Mouse (Mus musculus): ENCODE measurements around the gene Zfp53. TPM values are rescaled to one million over a fixed set of nuclear protein-coding genes. Genes with fewer than 3 reads are reported as not detected.
A peak's percentile ranks its signal among the peaks of the same experiment; 100 is the strongest.

Gene Zfp53
- total RNA-seq (2012; rRNA removed) (1.8 TPM in 2 replicates), polyA plus RNA-seq (2012; ENCODE audit: insufficient read depth in 1 of 2, insufficient read length in 2 of 2, low read depth in 1 of 2, low replicate concordance in 2 of 2, missing spikeins in 1 of 2) (1 to 10 TPM in 1 of 2 experiments, not detected in 1; 2.2 TPM)

GRCm38 (mm10) chr17:21488760-21489499, at the start of gene Zfp53:
Zfp53 (plus strand) TSS chr17:21488998.
- Histone ChIP-seq H3K27ac (ENCODE audit: control insufficient read depth, low read depth, low read length) (peak within 1 kb of the TSS; percentile 24; the same call in 1 of the 2 replicates), H3K4me3 (ENCODE audit: control insufficient read depth in 1 of 2, insufficient read depth in 1 of 2, low read depth in 2 of 2, low read length in 2 of 2) (peak within 1 kb of the TSS; percentile 80 to 96), H3K79me2 (ENCODE audit: control insufficient read depth, insufficient read depth, low read length, poor library complexity) (no peaks in the 10 kb centered on the region), H3K9me3 (replicated peaks; ENCODE audit: insufficient read depth, low read length) (no peaks in the 10 kb centered on the region), H3K27me3 (ENCODE audit: control insufficient read depth in 1 of 2, insufficient read depth in 2 of 2, low read length in 2 of 2) (peaks cover 0 to 1% of the 10 kb centered on the region in 2 experiments; a peak in 2 of 4 replicates), H3K9ac (ENCODE audit: control insufficient read depth, low read depth, low read length, poor library complexity, severe bottlenecking) (peak within 1 kb of the TSS; percentile 76), H3K36me3 (ENCODE audit: control insufficient read depth in 1 of 2, insufficient read depth in 2 of 2, low read length in 2 of 2) (peaks cover 2 to 8% of the 10 kb centered on the region in 2 experiments; a peak in 3 of 4 replicates), H3K4me1 (ENCODE audit: control insufficient read depth in 1 of 2, insufficient read depth in 2 of 2, low read length in 2 of 2) (peaks cover 0 to 6% of the 10 kb centered on the region in 2 experiments; a peak in 2 of 4 replicates)
- DNase-seq (ENCODE audit: low read depth, low spot score): peak; percentile 93
- no peak for TF ChIP-seq MYB (IDR thresholded peaks at IDR 0.05; ENCODE audit: low read depth, low read length)
- TF ChIP-seq ETS1 (IDR thresholded peaks at IDR 0.05; ENCODE audit: low read depth, low read length): 0 out of 2 replicates have a peak, but pooled peaks have one; percentile 8
- TF ChIP-seq ZC3H11A (IDR thresholded peaks at IDR 0.05; ENCODE audit: low read depth, low read length): no peak
- no peak for TF ChIP-seq RCOR1 (IDR thresholded peaks at IDR 0.05; ENCODE audit: low read depth, low read length)
- peak; percentile 94 for TF ChIP-seq ELF1 (IDR thresholded peaks at IDR 0.05; ENCODE audit: low read depth, low read length)
- no peak for TF ChIP-seq ZKSCAN1 (IDR thresholded peaks at IDR 0.05; ENCODE audit: low read depth, low read length)
- TF ChIP-seq CHD1 (IDR thresholded peaks at IDR 0.05; ENCODE audit: low read depth, low read length): 0 out of 2 replicates have a peak, but pooled peaks have one; percentile 34
- no peak for TF ChIP-seq GABPA (IDR thresholded peaks at IDR 0.05; ENCODE audit: low read depth, low read length)
- no peak for TF ChIP-seq USF2 (IDR thresholded peaks at IDR 0.05; ENCODE audit: borderline replicate concordance in 1 of 2, insufficient read depth in 1 of 2, low read depth in 1 of 2, low read length in 2 of 2)
- TF ChIP-seq RAD21 (IDR thresholded peaks at IDR 0.05; ENCODE audit: low read depth, low read length): no peak
- peak; percentile 69 for TF ChIP-seq ZMIZ1 (IDR thresholded peaks at IDR 0.05; ENCODE audit: low read depth, low read length)
- TF ChIP-seq TBP (IDR thresholded peaks at IDR 0.05; ENCODE audit: low read depth, low read length): peak; percentile 64; the same call in 1 of the 2 replicates
- TF ChIP-seq SMC3 (IDR thresholded peaks at IDR 0.05; ENCODE audit: low read depth, low read length): no peak
- TF ChIP-seq MXI1 (IDR thresholded peaks at IDR 0.05; ENCODE audit: low read depth, low read length): peak; percentile 61
- TF ChIP-seq POLR2AphosphoS2 (IDR thresholded peaks at IDR 0.05; ENCODE audit: low read length): peak; percentile 48; the same call in 1 of the 2 replicates
- peak; percentile 40 to 83; a peak in 3 of 4 replicates for TF ChIP-seq POLR2A (IDR thresholded peaks at IDR 0.05; ENCODE audit: control insufficient read depth in 1 of 2, insufficient read depth in 1 of 2, low read depth in 1 of 2, low read length in 2 of 2, poor library complexity in 1 of 2)
- TF ChIP-seq MEF2A (IDR thresholded peaks at IDR 0.05; ENCODE audit: extremely low read depth, insufficient replicate concordance, low read depth, low read length, poor library complexity, severe bottlenecking): no peak
- TF ChIP-seq TCF12 (IDR thresholded peaks at IDR 0.05; ENCODE audit: low read depth, low read length): peak; percentile 43; the same call in 1 of the 2 replicates
- TF ChIP-seq USF1 (IDR thresholded peaks at IDR 0.05; ENCODE audit: low read depth, low read length): no peak
- no peak for TF ChIP-seq TAL1 (IDR thresholded peaks at IDR 0.05; ENCODE audit: low read length)
- peak; percentile 74 for TF ChIP-seq NELFE (IDR thresholded peaks at IDR 0.05; ENCODE audit: low read depth, low read length)
- no peak for TF ChIP-seq NRF1 (IDR thresholded peaks at IDR 0.05; ENCODE audit: insufficient read depth, low read depth, low read length, poor library complexity, severe bottlenecking)
- TF ChIP-seq KAT2A (conservative IDR thresholded peaks at IDR 0.05; ENCODE audit: low read depth, low read length): no peak
- TF ChIP-seq E2F4 (IDR thresholded peaks at IDR 0.05; ENCODE audit: borderline replicate concordance, low read depth, low read length): 0 out of 2 replicates have a peak, but pooled peaks have one; percentile 55
- no peak for TF ChIP-seq UBTF (IDR thresholded peaks at IDR 0.05; ENCODE audit: borderline replicate concordance, insufficient read depth, low read depth, low read length)
- TF ChIP-seq HCFC1 (IDR thresholded peaks at IDR 0.05; ENCODE audit: low read depth, low read length): peak; percentile 75
- TF ChIP-seq CTCF (IDR thresholded peaks at IDR 0.05 in 2 of 3, conservative IDR thresholded peaks at IDR 0.05 in 1 of 3; ENCODE audit: control insufficient read depth in 1 of 3, insufficient read depth in 1 of 3, low read depth in 2 of 3, low read length in 3 of 3, poor library complexity in 1 of 3, severe bottlenecking in 1 of 3): no peak
- TF ChIP-seq CHD2 (IDR thresholded peaks at IDR 0.05; ENCODE audit: low read length): peak; percentile 66; the same call in 1 of the 2 replicates
- peak; percentile 73 for TF ChIP-seq MAX (IDR thresholded peaks at IDR 0.05; ENCODE audit: low read length)
- TF ChIP-seq MYC (IDR thresholded peaks at IDR 0.05; ENCODE audit: low read depth, low read length): peak; percentile 72; the same call in 1 of the 2 replicates
- peak; percentile 63 for TF ChIP-seq SIN3A (IDR thresholded peaks at IDR 0.05; ENCODE audit: low read length)
- TF ChIP-seq BHLHE40 (IDR thresholded peaks at IDR 0.05; ENCODE audit: borderline replicate concordance, low read depth, low read length): no peak
- no peak for TF ChIP-seq EP300 (IDR thresholded peaks at IDR 0.05; ENCODE audit: low read depth in 1 of 2, low read length in 2 of 2)
- no peak for TF ChIP-seq GATA1 (IDR thresholded peaks at IDR 0.05; ENCODE audit: low read depth, low read length)
- TF ChIP-seq JUND (IDR thresholded peaks at IDR 0.05; ENCODE audit: low read depth, low read length): no peak

Measured in MEL (cell line).